8 mouse cellular contexts compared by ENCODE assay signal in genomic region chr5:77803562-77803961, GRCm38 (mm10).
DNase-seq lines count a peak whose midpoint lies in the region; ATAC-seq and TF ChIP-seq lines count a peak whose summit lies in the region.

No protein-coding gene starts in this region.

- H3K9ac ChIP-seq in ES-E14 (ENCODE audit: insufficient read depth, low read depth, low read length, poor library complexity, severe bottlenecking) = no peak overlapping the region
- H3K9ac ChIP-seq in hindbrain, embryonic 13.5 days = no peak overlapping the region

- H3K9me3 ChIP-seq in ES-E14 (ENCODE audit: control insufficient read depth, insufficient read depth, low read depth, low read length) = no peaks in the 10 kb centered on the region
- H3K9me3 ChIP-seq in hindbrain, embryonic 13.5 days = no peaks in the 10 kb centered on the region

- DNase-seq in cerebellum, adult 11-12 months = no peak
- DNase-seq in ES-E14 (ENCODE audit: low read depth, low spot score) = peak; percentile 55
- DNase-seq in cerebellum, postnatal 4 days (ENCODE audit: low spot score in 2 of 2) = peak; percentile 56 to 75
- peak; percentile 82 to 83 for DNase-seq in layer of hippocampus, postnatal 10 days (ENCODE audit: low spot score in 2 of 2)
- DNase-seq in lung, postnatal 36 days = peak; percentile 45

- in situ Hi-C loops in ES-E14 (cut with MboI; ENCODE audit: low sequenced_read_pairs in 2 of 2, unreplicated experiment in 2 of 2) = no loop called here

- H3K27ac ChIP-seq in ES-E14 (ENCODE audit: insufficient read depth, low read depth, low read length, poor library complexity, severe bottlenecking) = no peak overlapping the region
- peak overlapping the region; percentile 70 for H3K27ac ChIP-seq in hindbrain, embryonic 13.5 days
- H3K27ac ChIP-seq in small intestine, adult 2 months (ENCODE audit: insufficient read depth, low read depth, low read length) = no peak overlapping the region

- no peak overlapping the region for H3K4me3 ChIP-seq in ES-E14 (ENCODE audit: insufficient read depth in 1 of 2, low read depth in 1 of 2, low read length in 2 of 2, poor library complexity in 1 of 2, severe bottlenecking in 1 of 2)
- H3K4me3 ChIP-seq in hindbrain, embryonic 13.5 days = no peak overlapping the region
- H3K4me3 ChIP-seq in small intestine, adult 2 months (ENCODE audit: low read depth, low read length) = no peak overlapping the region

- TF ChIP-seq CTCF in small intestine, adult 2 months (IDR thresholded peaks at IDR 0.05; ENCODE audit: extremely low read depth, insufficient read length, insufficient replicate concordance, low read depth, low read length) = peak; percentile 24; the same call in 1 of the 2 replicates

- H3K4me2 ChIP-seq in hindbrain, embryonic 13.5 days = 0 out of 2 replicates have a peak overlapping the region, but pooled peaks have one; percentile 6

- no peaks in the 10 kb centered on the region for H3K4me1 ChIP-seq in ES-E14 (ENCODE audit: control insufficient read depth in 2 of 2, insufficient read depth in 2 of 2, low read length in 2 of 2, poor library complexity in 1 of 2)
- H3K4me1 ChIP-seq in hindbrain, embryonic 13.5 days (replicated peaks) = peaks cover 28% of the 10 kb centered on the region
- H3K4me1 ChIP-seq in small intestine, adult 2 months (ENCODE audit: control insufficient read depth, insufficient read depth, insufficient read length, low read length) = no peaks in the 10 kb centered on the region

- peak; percentile 29; the same call in 1 of the 2 replicates for ATAC-seq in cerebellum, adult (ENCODE audit: insufficient number of reproducible peaks, low FRiP score, low TSS enrichment)
- no peak for ATAC-seq in hindbrain, embryonic 13.5 days (ENCODE audit: low FRiP score)

- no peaks in the 10 kb centered on the region for H3K36me3 ChIP-seq in ES-E14 (ENCODE audit: control insufficient read depth, insufficient read depth, low read length, poor library complexity, severe bottlenecking)
- no peaks in the 10 kb centered on the region for H3K36me3 ChIP-seq in hindbrain, embryonic 13.5 days
- no peaks in the 10 kb centered on the region for H3K36me3 ChIP-seq in small intestine, adult 2 months (ENCODE audit: control insufficient read depth, insufficient read depth, low read length)

- 54% methylated on average over 6 of the region's 6 CpGs for WGBS in hindbrain, embryonic 13.5 days
- WGBS in small intestine, adult 2 months = 42% methylated on average over 6 of the region's 6 CpGs

- TF ChIP-seq POLR2A in small intestine, adult 2 months (IDR thresholded peaks at IDR 0.05; ENCODE audit: low read depth, low read length) = no peak

- H3K27me3 ChIP-seq in hindbrain, embryonic 13.5 days = no peaks in the 10 kb centered on the region
- no peaks in the 10 kb centered on the region; the same call in 1 of the 2 replicates for H3K27me3 ChIP-seq in small intestine, adult 2 months (ENCODE audit: control insufficient read depth, insufficient read depth, low read length)

TF ChIP-seq in ES-E14, 5 proteins besides CTCF, POLR2A, EP300 and RAD21:
- TF ChIP-seq ZC3H11A (IDR thresholded peaks at IDR 0.05; ENCODE audit: borderline replicate concordance, low read depth, low read length) (peak; percentile 47), CHD2 (IDR thresholded peaks at IDR 0.05; ENCODE audit: low read depth, low read length) (no peak)
